Mouse (Mus musculus): ENCODE measurements around the gene Tex26. TPM values are rescaled to one million over a fixed set of nuclear protein-coding genes. Genes with fewer than 3 reads are reported as not detected.

Gene Tex26
- polyA plus RNA-seq, 1 experiment from 2014 or later: not detected

DNA sequence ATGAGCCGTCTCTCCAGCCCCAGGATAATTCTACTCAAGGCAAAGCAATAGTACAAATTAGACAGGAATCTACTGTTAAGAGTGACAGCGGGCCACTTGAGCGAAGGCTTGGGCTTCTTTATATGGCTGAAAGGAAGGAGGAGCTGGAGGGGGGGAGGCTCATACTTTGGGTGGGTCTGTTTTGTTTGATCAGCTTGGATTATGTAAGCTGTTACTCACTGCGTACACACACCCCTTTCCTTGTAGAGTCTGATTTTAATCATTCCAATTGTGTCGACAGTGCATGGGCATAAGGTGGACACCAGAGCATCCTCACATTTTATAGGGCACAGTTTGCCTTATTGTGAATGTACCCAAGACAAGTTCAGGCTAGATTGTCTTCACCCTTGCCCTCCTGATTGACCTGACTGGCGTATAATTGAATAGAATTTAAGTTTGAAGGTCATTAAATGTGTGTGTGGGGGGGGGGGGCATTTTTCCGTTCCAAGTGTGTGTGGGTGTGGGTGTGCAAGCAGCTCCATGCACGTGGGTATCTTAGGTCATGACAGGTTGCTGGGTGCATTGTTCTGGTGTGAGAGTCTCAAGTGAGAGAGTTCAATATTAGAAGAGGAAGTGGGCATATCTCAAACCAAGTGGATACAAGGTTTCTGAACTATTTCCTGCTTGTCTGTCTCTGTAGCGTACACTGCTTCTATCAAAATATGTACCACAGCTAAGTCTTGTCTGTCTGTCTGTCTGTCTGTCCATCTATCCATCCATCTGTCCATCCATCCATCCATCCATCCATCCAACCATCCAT, 24.9 kb upstream of the Tex26 start:
- no peak overlapping the region for H3K4me3 ChIP-seq (ENCODE audit: low read depth, low read length)
- no peak overlapping the region for H3K4me2 ChIP-seq (ENCODE audit: low read depth, low read length)
- no peak overlapping the region for H3K9ac ChIP-seq (replicated peaks)
- no peak overlapping the region for H3K27ac ChIP-seq (ENCODE audit: low read depth)
- DNase-seq (no peak), ATAC-seq (no peak)
- H3K36me3 ChIP-seq (replicated peaks; ENCODE audit: insufficient read depth, low read length): no peaks in the 10 kb centered on the region
- 50% methylated on average over 9 of the region's 9 CpGs for WGBS (ENCODE audit: insufficient replicate concordance)
- H3K27me3 ChIP-seq (ENCODE audit: insufficient read depth, low read length): peaks cover 6% of the 10 kb centered on the region
- no peaks in the 10 kb centered on the region for H3K4me1 ChIP-seq (ENCODE audit: insufficient read depth)
- TF ChIP-seq CTCF (IDR thresholded peaks at IDR 0.05; ENCODE audit: low read depth): no peak
- no peaks in the 10 kb centered on the region for H3K9me3 ChIP-seq (ENCODE audit: low read length)

DNA sequence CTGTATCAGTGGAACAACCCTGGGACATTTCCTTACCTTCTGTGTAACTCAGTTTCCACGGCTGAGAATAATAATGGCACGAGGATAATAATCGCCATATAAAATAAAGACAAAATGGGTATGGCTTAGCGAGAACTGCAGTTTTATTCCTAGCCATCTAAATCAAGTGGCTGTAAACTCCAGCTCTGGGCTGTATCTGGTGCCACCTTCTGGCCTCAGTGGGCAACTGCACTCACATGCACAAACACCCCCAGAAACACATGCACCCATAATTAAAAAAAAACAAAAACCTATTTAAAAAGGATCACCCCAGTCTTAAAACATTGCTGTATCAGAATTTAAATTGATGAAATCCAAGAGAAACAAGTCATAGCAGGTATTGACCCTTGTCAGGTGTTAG, 22.1 kb upstream of the Tex26 start:
- TF ChIP-seq CTCF (IDR thresholded peaks at IDR 0.05; ENCODE audit: low read depth) (peak; percentile 56), EP300 (IDR thresholded peaks at IDR 0.05; ENCODE audit: low read depth) (no peak)
- H3K4me1 ChIP-seq (ENCODE audit: insufficient read depth): no peaks in the 10 kb centered on the region
- H3K9ac ChIP-seq (replicated peaks): no peak overlapping the region
- 86% methylated on average over 4 of the region's 4 CpGs for WGBS (ENCODE audit: insufficient replicate concordance)
- no peaks in the 10 kb centered on the region for H3K36me3 ChIP-seq (replicated peaks; ENCODE audit: insufficient read depth, low read length)
- H3K4me2 ChIP-seq (ENCODE audit: low read depth, low read length): no peak overlapping the region
- H3K4me3 ChIP-seq (ENCODE audit: low read depth, low read length): no peak overlapping the region
- no peak for ATAC-seq
- H3K27ac ChIP-seq (ENCODE audit: low read depth): no peak overlapping the region
- H3K27me3 ChIP-seq (ENCODE audit: insufficient read depth, low read length): peaks cover 4% of the 10 kb centered on the region
- H3K9me3 ChIP-seq (ENCODE audit: low read length): no peaks in the 10 kb centered on the region
- no peak for DNase-seq

DNA sequence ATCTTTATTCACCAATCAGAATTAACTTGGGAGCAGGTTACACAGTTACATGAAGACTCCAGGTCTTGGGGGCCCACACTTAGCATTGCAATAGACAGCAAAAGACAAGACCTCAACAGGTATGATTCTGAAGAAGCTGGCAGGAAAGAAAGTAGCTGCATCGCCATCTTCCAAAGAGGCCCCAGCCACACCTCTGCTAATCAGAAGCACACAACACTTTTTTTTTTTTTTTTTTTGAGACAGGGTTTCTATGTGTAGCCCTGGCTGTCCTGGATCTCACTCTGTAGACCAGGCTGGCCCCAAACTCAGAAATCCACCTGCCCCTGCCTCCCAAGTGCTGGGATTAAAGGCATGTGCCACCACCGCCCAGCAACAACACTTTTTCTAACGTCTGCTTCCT, 12.9 kb upstream of the Tex26 start:
- DNase-seq (no peak), ATAC-seq (no peak)
- Histone ChIP-seq H3K36me3 (replicated peaks; ENCODE audit: insufficient read depth, low read length) (no peaks in the 10 kb centered on the region), H3K9me3 (ENCODE audit: low read length) (no peaks in the 10 kb centered on the region), H3K27ac (ENCODE audit: low read depth) (no peak overlapping the region), H3K4me2 (ENCODE audit: low read depth, low read length) (no peak overlapping the region), H3K9ac (replicated peaks) (no peak overlapping the region), H3K4me3 (ENCODE audit: low read depth, low read length) (no peak overlapping the region), H3K4me1 (ENCODE audit: insufficient read depth) (peaks cover 7% of the 10 kb centered on the region; the same call in 1 of the 2 replicates), H3K27me3 (ENCODE audit: insufficient read depth, low read length) (no peaks in the 10 kb centered on the region)
- 65% methylated on average over 3 of the region's 3 CpGs for WGBS (ENCODE audit: insufficient replicate concordance)
- TF ChIP-seq EP300 (IDR thresholded peaks at IDR 0.05; ENCODE audit: low read depth) (no peak), CTCF (IDR thresholded peaks at IDR 0.05; ENCODE audit: low read depth) (no peak)

DNA sequence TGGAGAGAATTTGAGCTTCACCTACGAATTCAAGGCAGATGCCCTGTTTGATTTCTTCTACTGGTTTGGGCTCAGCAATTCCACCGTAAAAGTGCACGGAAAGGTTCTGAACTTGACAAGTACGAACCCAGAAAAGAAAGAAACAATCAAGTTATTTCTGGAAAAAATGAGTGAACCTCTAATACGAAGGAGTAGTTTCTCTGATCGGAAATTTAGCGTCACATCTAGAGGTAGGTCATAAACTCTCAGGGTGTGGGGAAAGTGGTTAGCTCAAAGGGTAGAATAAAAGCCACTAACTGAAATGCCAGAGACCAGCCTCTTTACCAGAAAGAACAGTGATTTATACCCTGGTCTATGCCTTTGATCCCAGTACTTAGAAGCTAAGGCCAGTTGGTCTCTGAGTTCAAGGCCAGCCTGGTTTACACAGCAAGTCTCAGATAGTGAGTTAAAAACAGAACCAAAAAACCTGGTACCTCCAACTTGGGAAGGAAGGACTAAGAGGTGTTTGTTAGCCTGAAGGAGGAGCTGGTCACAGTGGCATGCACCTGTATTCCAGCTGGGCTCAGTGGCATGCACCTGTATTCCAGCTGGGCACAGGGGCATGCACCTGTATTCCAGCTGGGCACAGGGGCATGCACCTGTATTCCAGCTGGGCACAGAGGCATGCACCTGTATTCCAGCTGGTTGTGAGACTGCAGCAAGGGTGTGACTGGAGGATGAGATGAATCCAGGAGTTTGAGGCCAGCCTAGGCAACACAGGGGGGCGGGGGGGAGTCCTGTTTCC, 12.0 kb upstream of the Tex26 start:
- no peaks in the 10 kb centered on the region for H3K36me3 ChIP-seq (replicated peaks; ENCODE audit: insufficient read depth, low read length)
- H3K4me3 ChIP-seq (ENCODE audit: low read depth, low read length): no peak overlapping the region
- TF ChIP-seq EP300 (IDR thresholded peaks at IDR 0.05; ENCODE audit: low read depth) (no peak), CTCF (IDR thresholded peaks at IDR 0.05; ENCODE audit: low read depth) (no peak)
- no peak overlapping the region for H3K4me2 ChIP-seq (ENCODE audit: low read depth, low read length)
- no peak overlapping the region for H3K9ac ChIP-seq (replicated peaks)
- no peaks in the 10 kb centered on the region for H3K9me3 ChIP-seq (ENCODE audit: low read length)
- H3K27ac ChIP-seq (ENCODE audit: low read depth): peak overlapping the region; percentile 74
- ATAC-seq (no peak), DNase-seq (no peak)
- WGBS (ENCODE audit: insufficient replicate concordance): 79% methylated on average over 8 of the region's 8 CpGs
- H3K4me1 ChIP-seq (ENCODE audit: insufficient read depth): peaks cover 7% of the 10 kb centered on the region; the same call in 1 of the 2 replicates
- no peaks in the 10 kb centered on the region for H3K27me3 ChIP-seq (ENCODE audit: insufficient read depth, low read length)

DNA sequence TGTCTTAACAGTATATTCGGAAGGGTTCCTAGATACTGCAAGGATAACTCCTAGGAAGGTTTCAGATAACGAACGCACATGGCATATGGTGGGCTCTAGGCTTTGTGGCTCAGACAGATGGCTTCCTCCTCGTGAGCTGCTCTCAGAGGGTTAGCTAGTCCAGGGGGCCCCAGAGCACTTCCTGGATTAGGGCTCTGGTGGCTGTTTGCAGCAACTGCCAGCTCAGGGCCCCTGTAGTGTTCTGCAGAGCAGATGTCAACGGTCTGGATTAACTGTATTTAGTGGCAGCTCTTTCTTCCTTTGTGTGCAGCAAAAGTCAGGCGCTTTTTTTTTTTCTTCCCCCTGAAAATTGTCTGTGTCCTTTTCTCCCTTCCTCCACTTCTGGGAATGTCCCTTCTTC, 11.1 kb upstream of the Tex26 start:
- Histone ChIP-seq H3K4me2 (ENCODE audit: low read depth, low read length) (0 out of 2 replicates have a peak overlapping the region, but pooled peaks have one; percentile 32), H3K4me3 (ENCODE audit: low read depth, low read length) (no peak overlapping the region), H3K9me3 (ENCODE audit: low read length) (no peaks in the 10 kb centered on the region), H3K27me3 (ENCODE audit: insufficient read depth, low read length) (no peaks in the 10 kb centered on the region), H3K36me3 (replicated peaks; ENCODE audit: insufficient read depth, low read length) (no peaks in the 10 kb centered on the region), H3K4me1 (ENCODE audit: insufficient read depth) (peaks cover 7% of the 10 kb centered on the region; the same call in 1 of the 2 replicates), H3K27ac (ENCODE audit: low read depth) (peak overlapping the region; percentile 74), H3K9ac (replicated peaks) (no peak overlapping the region)
- DNase-seq (peak; percentile 51), ATAC-seq (peak; percentile 84)
- TF ChIP-seq CTCF (IDR thresholded peaks at IDR 0.05; ENCODE audit: low read depth) (0 out of 2 replicates have a peak, but pooled peaks have one; percentile 20), EP300 (IDR thresholded peaks at IDR 0.05; ENCODE audit: low read depth) (peak; percentile 30; the same call in 1 of the 2 replicates)
- WGBS (ENCODE audit: insufficient replicate concordance): 12% methylated on average over 6 of the region's 6 CpGs

DNA sequence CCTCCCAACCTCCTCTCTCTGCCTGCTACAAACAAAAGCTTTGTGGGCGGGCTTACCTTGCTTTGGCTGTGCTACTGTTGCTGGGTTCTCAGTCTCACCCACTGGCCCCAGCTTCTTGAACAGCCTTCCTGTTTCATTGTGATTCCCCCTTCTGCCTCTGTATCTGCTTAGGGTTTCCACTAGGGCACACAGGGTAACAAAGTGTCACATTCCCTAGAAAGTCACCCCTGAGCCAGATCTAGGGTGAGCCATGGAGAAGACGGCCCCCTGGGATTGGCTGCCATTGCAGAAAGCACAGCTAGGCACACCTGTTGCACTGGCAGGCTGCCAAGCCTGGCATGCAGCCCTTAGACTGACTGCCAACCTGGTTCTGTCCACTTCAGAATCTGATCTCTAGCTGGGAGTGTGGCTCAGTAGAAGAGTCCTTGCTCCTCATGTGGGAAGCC, 10.6 kb upstream of the Tex26 start:
- H3K9me3 ChIP-seq (ENCODE audit: low read length): no peaks in the 10 kb centered on the region
- peaks cover 7% of the 10 kb centered on the region; the same call in 1 of the 2 replicates for H3K4me1 ChIP-seq (ENCODE audit: insufficient read depth)
- H3K27ac ChIP-seq (ENCODE audit: low read depth): peak overlapping the region; percentile 74
- ATAC-seq: peak; percentile 69
- no peak overlapping the region for H3K4me3 ChIP-seq (ENCODE audit: low read depth, low read length)
- H3K27me3 ChIP-seq (ENCODE audit: insufficient read depth, low read length): no peaks in the 10 kb centered on the region
- no peaks in the 10 kb centered on the region for H3K36me3 ChIP-seq (replicated peaks; ENCODE audit: insufficient read depth, low read length)
- no peak overlapping the region for H3K9ac ChIP-seq (replicated peaks)
- peak; percentile 34 for DNase-seq
- 0 out of 2 replicates have a peak overlapping the region, but pooled peaks have one; percentile 6 for H3K4me2 ChIP-seq (ENCODE audit: low read depth, low read length)
- 27% methylated on average over 2 of the region's 2 CpGs for WGBS (ENCODE audit: insufficient replicate concordance)
- TF ChIP-seq EP300 (IDR thresholded peaks at IDR 0.05; ENCODE audit: low read depth): no peak
- no peak for TF ChIP-seq CTCF (IDR thresholded peaks at IDR 0.05; ENCODE audit: low read depth)
